Mouse (Mus musculus) megakaryocyte, adult 5-6 weeks (primary cell): ENCODE results near the gene Toe1. TPM values are rescaled to one million over a fixed set of nuclear protein-coding genes. Genes with fewer than 3 reads are reported as not detected.
"Not testable (repeated sequence)": the region's sequence is repeated elsewhere in the genome, so short reads cannot be mapped to it uniquely, and the experiment has no call there.

Experiments used
- ATAC-seq: 2 replicates; pipeline ENCODE4 v1.8.0; 2016; ENCODE audit warnings: mild to moderate bottlenecking, inconsistent platforms; ENCODE audit not compliant: poor library complexity, severe bottlenecking
- total RNA-seq, 2 experiments: library from RNA; stranded (forward) in 1 of 2; stranded (reverse) in 1 of 2; fragments of 153-499, 151-499 nt in 1 of 2; fragments of 221-1000, 200-1000 nt in 1 of 2; gene quantifications; 2 replicates each; pipeline versions ENCODE4 v1.2.3 to v1.2.4; 2015 to 2017

Gene Toe1
- total RNA-seq (2015) (17.7 and 18.2 TPM in 2 replicates), total RNA-seq (2017) (31.9 and 41.1 TPM in 2 replicates)

GRCm38 (mm10) chr4:116807197-116808129, at the start of gene Toe1, which contains the start of gene Mutyh:
TSS of gene Toe1 (minus strand) at chr4:116807640.
TSS of gene Mutyh (plus strand) at chr4:116807723.
- peak; percentile 97 for ATAC-seq

GRCm38 (mm10) chr4:116857203-116857602, 49.8 kb upstream of the Toe1 start:
- ATAC-seq = no peak

GRCm38 (mm10) chr4:116854286-116854685, 46.8 kb upstream of the Toe1 start:
- ATAC-seq = no peak

GRCm38 (mm10) chr4:116849901-116850300, 42.5 kb upstream of the Toe1 start:
- ATAC-seq = no peak

GRCm38 (mm10) chr4:116844324-116844723, 36.9 kb upstream of the Toe1 start:
- no peak for ATAC-seq

- no peak for ATAC-seq
Measured at GRCm38 (mm10) chr4:116840841-116841240, 33.4 kb upstream of the Toe1 start.

- ATAC-seq = not testable (repeated sequence)
Measured at GRCm38 (mm10) chr4:116840096-116840495, 32.7 kb upstream of the Toe1 start.

GRCm38 (mm10) chr4:116838999-116839398, 31.6 kb upstream of the Toe1 start:
- ATAC-seq = no peak

- no peak for ATAC-seq
Measured at GRCm38 (mm10) chr4:116830070-116830368, 22.6 kb upstream of the Toe1 start.

- no peak for ATAC-seq
Measured at GRCm38 (mm10) chr4:116829364-116830069, 22.1 kb upstream of the Toe1 start.

GRCm38 (mm10) chr4:116827819-116828218, 20.4 kb upstream of the Toe1 start:
- ATAC-seq = peak; percentile 78

GRCm38 (mm10) chr4:116824541-116825004, 17.1 kb upstream of the Toe1 start:
- ATAC-seq = peak; percentile 47

GRCm38 (mm10) chr4:116821694-116822016, 14.2 kb upstream of the Toe1 start, which contains the start of gene Hpdl:
TSS of gene Hpdl (minus strand) at chr4:116821707.
- no peak for ATAC-seq

- peak; percentile 77 for ATAC-seq
Measured at GRCm38 (mm10) chr4:116820902-116821693, 13.7 kb upstream of the Toe1 start.

- no peak for ATAC-seq
Measured at GRCm38 (mm10) chr4:116819968-116820901, 12.8 kb upstream of the Toe1 start.

- ATAC-seq = no peak
Measured at GRCm38 (mm10) chr4:116817486-116817885, 10.0 kb upstream of the Toe1 start.

- ATAC-seq = no peak
Measured at GRCm38 (mm10) chr4:116815276-116815675, 7.8 kb upstream of the Toe1 start.

- no peak for ATAC-seq
Measured at GRCm38 (mm10) chr4:116811012-116811411, 3.6 kb upstream of the Toe1 start.

- peak; percentile 87 for ATAC-seq
Measured at GRCm38 (mm10) chr4:116799901-116800300, 7.5 kb downstream of the Toe1 start.
